Mouse (Mus musculus) thymus, postnatal 0 days (tissue): ENCODE results near the gene Sh3kbp1. TPM values are rescaled to one million over a fixed set of nuclear protein-coding genes. Genes with fewer than 3 reads are reported as not detected.

Experiments used
- DNase-seq: peaks from one replicate; pipeline ENCODE4 v3.0.0-alpha.2; 2015; ENCODE audit warnings: low spot score
- polyA plus RNA-seq: library from polyadenylated mRNA; unstranded; fragments of >200 nt; fragmentation: Nextera tagmentation; extraction: Ambion mirVana; gene quantifications from 2 replicates; pipeline ENCODE4 v1.2.1, GENCODE M21; 2015

Gene Sh3kbp1
- polyA plus RNA-seq, 1 experiment from 2014 or later: 190 TPM

- DNase-seq: no peak
These were observed 285.0 kb downstream of the Sh3kbp1 start for GRCm38 (mm10) chrX:159912061-159912460.

GRCm38 (mm10) chrX:159913489-159913888 is 286.4 kb downstream of the Sh3kbp1 start:
- no peak for DNase-seq

DNA sequence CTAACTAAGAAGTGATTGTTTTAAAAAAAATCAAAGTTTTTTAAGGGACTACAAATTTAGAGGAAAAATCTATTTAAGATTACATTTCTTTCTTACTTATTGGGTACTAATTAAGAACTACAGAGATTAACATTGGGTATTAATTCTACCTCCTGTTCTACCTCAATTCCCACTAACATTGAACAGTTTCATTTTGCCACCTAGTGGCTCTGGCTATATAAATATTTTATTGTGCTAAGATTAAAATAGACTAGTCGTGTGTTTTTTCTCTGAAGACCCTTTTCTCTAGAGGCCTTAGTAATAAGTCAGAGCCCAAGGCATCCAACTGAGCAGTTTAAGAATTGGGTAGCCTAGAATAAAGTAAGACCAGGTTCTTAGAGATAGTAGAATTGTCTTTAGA is 288.1 kb downstream of the Sh3kbp1 start:
- no peak for DNase-seq

- DNase-seq: no peak
These were observed 297.7 kb downstream of the Sh3kbp1 start for GRCm38 (mm10) chrX:159924759-159925158.

DNA sequence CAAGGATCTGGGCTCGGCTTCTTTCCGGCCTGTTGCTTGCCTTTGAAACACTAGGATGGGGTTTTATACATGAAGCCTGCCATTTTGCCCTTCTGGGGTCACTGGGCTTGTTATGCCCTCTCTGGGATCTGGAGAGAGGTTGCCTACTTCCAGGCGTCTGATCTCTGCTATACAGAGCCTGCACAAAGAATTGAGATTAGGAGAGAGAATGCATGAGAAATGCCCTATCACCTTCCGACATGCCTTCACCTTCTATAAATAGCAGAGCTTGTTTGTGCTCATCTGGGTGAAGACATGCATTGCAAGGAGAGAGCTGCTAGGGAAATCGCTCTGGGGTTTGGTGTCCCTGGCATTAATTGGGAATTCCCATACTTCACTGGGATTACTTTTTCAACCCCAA is 301.1 kb downstream of the Sh3kbp1 start:
- no peak for DNase-seq

DNA sequence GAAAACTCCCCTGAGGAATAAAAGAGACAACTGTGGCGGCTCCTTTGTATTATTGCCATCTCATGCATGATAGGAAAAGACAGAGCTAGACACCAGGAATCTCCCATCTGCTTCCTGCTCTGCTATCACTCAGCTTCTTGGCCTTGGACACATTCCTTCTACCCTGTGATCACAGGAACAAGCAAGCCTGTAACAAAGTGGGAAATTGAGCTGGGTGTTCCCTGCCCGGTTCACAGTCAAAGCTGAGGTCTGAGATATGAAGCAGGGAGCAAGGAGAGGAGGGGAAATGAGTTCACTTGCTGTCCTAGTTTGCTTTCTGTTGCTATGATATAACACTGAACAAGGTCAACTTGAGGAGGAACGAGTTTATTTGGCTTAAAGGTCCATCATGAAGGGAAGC is 301.8 kb downstream of the Sh3kbp1 start:
- no peak for DNase-seq

- no peak for DNase-seq
These were observed 305.0 kb downstream of the Sh3kbp1 start for GRCm38 (mm10) chrX:159932027-159932426.

DNA sequence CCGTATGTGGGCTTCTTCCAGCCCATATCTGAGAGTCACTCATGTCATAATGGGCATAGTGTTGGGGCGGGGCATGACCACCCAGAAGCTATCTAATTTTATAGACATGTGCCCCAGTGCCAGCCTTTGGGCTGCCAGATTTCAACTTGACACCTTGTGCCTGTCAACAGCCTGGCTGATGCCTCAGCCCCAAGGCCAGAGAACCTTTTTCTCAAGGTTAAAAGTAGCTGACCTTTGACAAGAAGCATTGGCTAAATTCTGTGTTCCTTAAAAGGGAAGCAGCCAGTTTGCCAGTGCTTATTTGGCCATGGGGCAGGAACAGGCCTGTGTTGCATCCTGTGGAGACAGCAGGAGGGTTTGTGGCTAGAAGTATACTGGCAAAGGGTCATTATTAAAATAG is 315.5 kb downstream of the Sh3kbp1 start:
- no peak for DNase-seq

DNA sequence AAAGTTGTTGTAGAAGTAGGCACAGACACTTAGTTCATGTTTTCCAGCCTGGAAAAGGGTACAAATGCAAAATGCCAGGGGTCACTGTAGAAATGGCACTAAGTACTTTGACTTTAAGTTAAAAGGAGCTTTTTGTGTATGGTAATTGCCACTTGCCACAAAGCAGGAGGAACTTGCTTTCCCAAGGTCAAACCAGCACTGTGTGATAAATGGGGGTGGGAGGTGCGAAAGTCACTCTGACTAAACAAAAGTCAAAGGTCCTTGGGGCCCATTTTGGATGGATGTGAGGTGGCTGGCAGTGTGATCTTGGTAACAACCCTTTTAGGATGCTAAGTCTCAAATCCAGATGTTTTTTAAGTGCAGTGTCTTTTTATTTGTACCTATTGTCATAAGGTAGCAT is 316.5 kb downstream of the Sh3kbp1 start:
- DNase-seq: no peak

GRCm38 (mm10) chrX:159953546-159954429 is 326.7 kb downstream of the Sh3kbp1 start:
- no peak for DNase-seq

DNA sequence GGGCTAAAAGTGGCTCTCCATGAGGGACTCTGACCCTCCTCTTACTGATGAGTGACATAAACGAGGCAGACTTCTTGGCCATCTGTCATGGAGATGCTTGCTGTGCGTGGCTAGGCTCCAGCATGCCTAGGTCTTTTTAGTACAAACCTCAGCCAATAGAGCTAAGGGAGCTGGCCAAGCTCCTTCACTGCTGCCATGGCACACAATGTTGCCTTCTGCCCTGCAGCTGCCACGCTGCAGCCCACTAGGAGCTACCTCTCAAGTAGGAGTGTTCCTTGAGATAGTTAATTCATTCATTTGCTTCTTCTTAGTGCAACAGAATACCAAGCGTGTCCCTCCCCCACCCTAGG is 327.3 kb downstream of the Sh3kbp1 start:
- DNase-seq: no peak

- no peak for DNase-seq
These were observed 328.4 kb downstream of the Sh3kbp1 start for GRCm38 (mm10) chrX:159955433-159955832.

- DNase-seq: no peak
These were observed 334.3 kb downstream of the Sh3kbp1 start for GRCm38 (mm10) chrX:159961385-159961784.

GRCm38 (mm10) chrX:159963273-159963672 is 336.2 kb downstream of the Sh3kbp1 start:
- peak; percentile 60 for DNase-seq

- no peak for DNase-seq
These were observed 336.9 kb downstream of the Sh3kbp1 start for GRCm38 (mm10) chrX:159963925-159964324.

GRCm38 (mm10) chrX:159969025-159969424 is 342.0 kb downstream of the Sh3kbp1 start:
- no peak for DNase-seq

DNA sequence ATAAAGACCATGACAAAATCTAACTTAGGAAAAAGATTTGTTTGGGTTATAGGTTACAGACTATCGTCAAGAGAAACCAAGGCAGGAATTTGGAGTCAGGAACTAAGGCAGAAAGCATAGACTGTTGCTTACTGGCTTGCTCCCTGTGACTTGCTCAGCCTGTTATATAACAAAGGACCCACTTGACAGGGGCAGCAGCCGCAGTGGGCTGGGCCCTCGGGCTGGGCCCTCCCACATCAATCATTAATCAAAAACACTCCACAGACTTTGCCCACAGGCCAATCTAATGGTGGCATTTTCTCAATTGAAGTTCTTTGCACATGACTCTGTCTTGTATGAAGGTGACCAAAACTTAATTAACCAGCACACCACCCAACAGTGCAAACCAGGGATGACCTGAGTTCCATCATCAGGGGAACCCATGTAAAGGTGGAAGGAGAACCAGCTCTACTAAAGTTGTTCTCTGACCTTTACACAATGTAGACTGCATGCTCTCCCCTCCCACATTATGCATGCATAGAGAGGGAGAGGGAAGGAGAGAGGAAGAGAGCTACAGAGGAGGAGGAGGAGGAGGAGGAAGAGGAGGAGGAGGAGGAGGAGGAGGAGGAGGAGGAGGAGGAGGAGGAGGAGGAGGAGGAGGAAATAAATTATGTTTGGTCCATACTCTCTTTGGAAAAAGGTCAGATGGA is 344.2 kb downstream of the Sh3kbp1 start:
- no peak for DNase-seq

DNA sequence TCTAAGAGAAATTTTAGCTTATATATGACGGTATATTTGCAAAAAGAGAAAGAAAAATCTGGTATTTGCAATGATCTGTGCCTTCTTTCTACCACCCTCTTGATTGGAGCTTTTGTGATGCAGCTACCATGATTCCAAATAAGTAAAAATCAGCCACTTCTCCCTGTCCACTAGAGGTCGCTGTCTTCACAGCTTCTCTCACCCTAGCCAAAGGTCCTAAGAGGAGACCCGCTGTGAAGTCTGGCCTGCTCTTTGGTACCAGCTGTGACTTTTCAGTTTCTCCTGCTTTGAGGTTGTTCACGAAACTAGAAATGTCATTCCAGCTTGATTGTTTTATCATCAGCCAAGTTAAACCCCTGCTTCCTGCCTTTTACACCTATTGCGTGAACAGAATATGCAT is 346.7 kb downstream of the Sh3kbp1 start:
- peak; percentile 58 for DNase-seq

DNA sequence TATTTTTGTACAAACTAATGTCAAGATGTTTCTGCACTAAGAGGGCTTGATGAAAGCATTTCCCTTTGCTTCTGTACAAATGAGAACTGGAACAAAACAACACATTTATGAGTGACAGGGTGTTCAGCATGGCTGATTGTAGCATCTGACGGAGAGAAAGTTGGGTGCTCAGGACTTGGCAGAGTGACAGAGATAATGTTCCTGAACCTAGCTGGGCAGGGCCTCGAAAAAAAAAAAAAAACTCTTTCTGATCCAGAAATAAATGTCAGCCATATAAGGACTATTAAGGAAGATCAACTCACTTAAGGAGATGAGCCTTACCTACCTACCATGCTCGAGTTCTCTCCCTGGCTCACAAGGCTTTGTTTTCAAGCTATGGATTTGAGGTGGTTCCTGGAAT is 349.2 kb downstream of the Sh3kbp1 start:
- DNase-seq: no peak

- DNase-seq: peak; percentile 69
These were observed 361.2 kb downstream of the Sh3kbp1 start, which contains the start of gene Map3k15 for GRCm38 (mm10) chrX:159988002-159988960. TSS of gene Map3k15 (plus strand) at chrX:159988433.

DNA sequence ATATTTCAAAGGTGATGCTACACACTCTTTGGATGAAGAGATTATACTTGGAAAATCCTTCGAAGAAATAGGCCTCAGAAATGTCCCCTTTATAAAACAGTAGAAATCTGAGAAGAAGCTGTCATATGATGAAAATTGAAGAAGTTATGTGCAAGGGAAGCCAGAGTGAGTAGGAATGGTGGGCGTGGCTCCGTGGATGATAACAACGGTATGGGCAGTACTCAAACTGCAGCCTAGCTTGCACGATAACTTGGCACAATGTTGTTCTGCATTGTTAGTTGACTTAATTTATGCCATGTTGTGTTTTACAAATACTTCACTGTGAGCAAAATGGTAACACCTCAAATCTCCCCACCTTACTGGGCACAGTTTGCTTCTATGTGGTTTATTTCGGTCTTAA is 368.7 kb downstream of the Sh3kbp1 start:
- DNase-seq: no peak
